In the genomic region with DNA sequence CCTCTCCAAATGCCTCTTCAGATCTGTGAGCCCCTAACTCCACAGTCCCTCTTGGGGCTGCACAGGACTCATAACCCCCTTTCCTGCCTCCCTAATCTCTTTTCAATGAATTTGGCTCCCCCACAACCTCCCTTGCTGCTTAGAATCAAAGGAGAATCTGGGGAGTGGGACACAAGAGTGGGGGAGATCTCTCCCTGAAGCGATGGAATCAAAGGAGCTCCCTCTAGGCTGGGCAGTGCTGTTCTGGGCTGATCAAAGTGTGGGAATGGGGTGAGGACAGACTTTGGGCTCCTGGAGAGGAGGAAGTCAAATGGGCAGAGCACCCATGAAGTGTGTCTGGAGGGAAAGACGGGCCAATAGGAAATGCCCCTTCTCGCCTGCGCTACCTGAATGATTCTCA, we compare ENCODE assay signal across 9 mouse cellular contexts. TPM values are rescaled to one million over a fixed set of nuclear protein-coding genes. Genes with fewer than 3 reads are reported as not detected.
A peak's percentile ranks its signal among the peaks of the same experiment; 100 is the strongest.
DNase-seq lines count a peak whose midpoint lies in the region; ATAC-seq and TF ChIP-seq lines count a peak whose summit lies in the region.
"Had no signal": no experiment of that assay in that cellular context is flagged by ENCODE, and none has a peak within 500 bp of the region (broad histone marks: within the 10 kb centered on the region; RNA-seq: fewer than 3 reads in every experiment).

No protein-coding gene starts in this region.

- peak overlapping the region; percentile 93 for H3K4me2 ChIP-seq in forebrain, embryonic 13.5 days
- H3K4me2 ChIP-seq in limb, embryonic 15.5 days, result peak overlapping the region; percentile 83

- no peak for ATAC-seq in forebrain, embryonic 13.5 days
- ATAC-seq in limb, embryonic 15.5 days (ENCODE audit: insufficient number of reproducible peaks, low FRiP score, low TSS enrichment, low read depth), result no peak

- no peak for DNase-seq in left cerebral cortex, adult 2 months (ENCODE audit: extremely low spot score in 1 of 2, low spot score in 2 of 2)
- DNase-seq in left cerebral cortex, postnatal 36 days (ENCODE audit: low spot score in 2 of 2), result no peak
- DNase-seq in spleen, postnatal 14 days (ENCODE audit: low spot score in 2 of 2), result no peak
- no peak for DNase-seq in layer of hippocampus, postnatal 36 days
- DNase-seq in T-cell, adult 2 months (ENCODE audit: low spot score), result no peak
- DNase-seq: gastrocnemius, postnatal 25 days had no signal

- WGBS in forebrain, embryonic 13.5 days, result 5% methylated on average over 4 of the region's 4 CpGs
- WGBS in limb, embryonic 15.5 days, result 10% methylated on average over 4 of the region's 4 CpGs
- 12% methylated on average over 4 of the region's 4 CpGs for WGBS in small intestine, adult 2 months

- TF ChIP-seq POLR2A in small intestine, adult 2 months (IDR thresholded peaks at IDR 0.05; ENCODE audit: low read depth, low read length), result 0 out of 2 replicates have a peak, but pooled peaks have one; percentile 25

- H3K4me1 ChIP-seq in forebrain, embryonic 13.5 days, result peaks cover 48% of the 10 kb centered on the region
- peaks cover 50% of the 10 kb centered on the region for H3K4me1 ChIP-seq in limb, embryonic 15.5 days
- H3K4me1 ChIP-seq in small intestine, adult 2 months (ENCODE audit: control insufficient read depth, insufficient read depth, insufficient read length, low read length), result peaks cover 13% of the 10 kb centered on the region

- H3K4me3 ChIP-seq in left cerebral cortex, adult 2 months, result peak overlapping the region; percentile 53; the same call in 1 of the 2 replicates
- H3K4me3 ChIP-seq in forebrain, embryonic 13.5 days, result peak overlapping the region; percentile 73
- peak overlapping the region; percentile 86 for H3K4me3 ChIP-seq in limb, embryonic 15.5 days
- peak overlapping the region; percentile 72 for H3K4me3 ChIP-seq in small intestine, adult 2 months (ENCODE audit: low read depth, low read length)

- H3K9me3 ChIP-seq in forebrain, embryonic 13.5 days (replicated peaks), result no peaks in the 10 kb centered on the region
- H3K9me3 ChIP-seq in limb, embryonic 15.5 days, result no peaks in the 10 kb centered on the region

- H3K36me3 ChIP-seq in forebrain, embryonic 13.5 days (ENCODE audit: poor library complexity, severe bottlenecking), result peaks cover 28% of the 10 kb centered on the region
- peaks cover 27% of the 10 kb centered on the region for H3K36me3 ChIP-seq in limb, embryonic 15.5 days
- H3K36me3 ChIP-seq in small intestine, adult 2 months (ENCODE audit: control insufficient read depth, insufficient read depth, low read length), result peaks cover 15% of the 10 kb centered on the region

- intact Hi-C loops in left cerebral cortex, adult 2 months (cut with DNase I), result no loop called here
- intact Hi-C loops in left cerebral cortex, postnatal 36 days (cut with DNase I), result no loop called here

- no peak for TF ChIP-seq CTCF in left cerebral cortex, adult 2 months (IDR thresholded peaks at IDR 0.05)
- no peak for TF ChIP-seq CTCF in small intestine, adult 2 months (IDR thresholded peaks at IDR 0.05; ENCODE audit: extremely low read depth, insufficient read length, insufficient replicate concordance, low read depth, low read length)

- peaks cover 8% of the 10 kb centered on the region for H3K27me3 ChIP-seq in forebrain, embryonic 13.5 days
- no peaks in the 10 kb centered on the region for H3K27me3 ChIP-seq in limb, embryonic 15.5 days
- H3K27me3 ChIP-seq in small intestine, adult 2 months (ENCODE audit: control insufficient read depth, insufficient read depth, low read length), result no peaks in the 10 kb centered on the region

- H3K27ac ChIP-seq in left cerebral cortex, adult 2 months, result no peak overlapping the region
- peak overlapping the region; percentile 55 for H3K27ac ChIP-seq in forebrain, embryonic 13.5 days
- H3K27ac ChIP-seq in limb, embryonic 15.5 days, result peak overlapping the region; percentile 99
- H3K27ac ChIP-seq in small intestine, adult 2 months (ENCODE audit: insufficient read depth, low read depth, low read length), result peak overlapping the region; percentile 15; the same call in 1 of the 2 replicates

- peak overlapping the region; percentile 89 for H3K9ac ChIP-seq in forebrain, embryonic 13.5 days
- H3K9ac ChIP-seq in limb, embryonic 15.5 days, result peak overlapping the region; percentile 87

RNA-seq across cellular contexts. Expression of gene Ephb4, which starts 1.5 kb away (rescaled TPM):
- 1 to 10 TPM; 4.9 to 6.8 TPM for total RNA-seq in left cerebral cortex, adult 2 months (2021)
- 1 to 10 TPM; 5.3 to 6.1 TPM for total RNA-seq in left cerebral cortex, postnatal 36 days (2021)
- polyA plus RNA-seq in forebrain, embryonic 13.5 days (2015; fragmentation: Nextera tagmentation; extraction: Ambion mirVana), result 8.6 and 10.1 TPM in 2 replicates
- 61.1 and 68.6 TPM in 2 replicates for polyA plus RNA-seq in limb, embryonic 15.5 days (2015; fragmentation: Nextera tagmentation; extraction: Ambion mirVana)
- 14.8 and 27.5 TPM in 2 replicates for polyA plus RNA-seq in small intestine, adult 2 months (2012; rRNA removed)
- 1 to 10 TPM; 4.2 to 4.6 TPM for total RNA-seq in layer of hippocampus, postnatal 36 days (2021)

RNA-seq across cellular contexts. Expression of gene Slc12a9, which starts 18.0 kb away (rescaled TPM):
- total RNA-seq in left cerebral cortex, adult 2 months (2021), result 10 to 100 TPM; 22.8 to 25.1 TPM
- 10 to 100 TPM; 21.1 to 25.2 TPM for total RNA-seq in left cerebral cortex, postnatal 36 days (2021)
- polyA plus RNA-seq in forebrain, embryonic 13.5 days (2015; fragmentation: Nextera tagmentation; extraction: Ambion mirVana), result 14.4 and 16.9 TPM in 2 replicates
- 13.9 and 14.4 TPM in 2 replicates for polyA plus RNA-seq in limb, embryonic 15.5 days (2015; fragmentation: Nextera tagmentation; extraction: Ambion mirVana)
- 9.2 and 14.8 TPM in 2 replicates for polyA plus RNA-seq in small intestine, adult 2 months (2012; rRNA removed)
- 10 to 100 TPM; 27.4 to 28.3 TPM for total RNA-seq in layer of hippocampus, postnatal 36 days (2021)

RNA-seq across cellular contexts. Expression of gene Trip6, which starts 37.2 kb away (rescaled TPM):
- 1 to 10 TPM; 4.5 to 6.5 TPM for total RNA-seq in left cerebral cortex, adult 2 months (2021)
- 1 to 10 TPM; 3.5 to 5.1 TPM for total RNA-seq in left cerebral cortex, postnatal 36 days (2021)
- 30.8 and 35.3 TPM in 2 replicates for polyA plus RNA-seq in forebrain, embryonic 13.5 days (2015; fragmentation: Nextera tagmentation; extraction: Ambion mirVana)
- polyA plus RNA-seq in limb, embryonic 15.5 days (2015; fragmentation: Nextera tagmentation; extraction: Ambion mirVana), result 109 and 110 TPM in 2 replicates
- polyA plus RNA-seq in small intestine, adult 2 months (2012; rRNA removed), result 7.6 and 8.2 TPM in 2 replicates
- 1 to 10 TPM; 5.8 to 6.9 TPM for total RNA-seq in layer of hippocampus, postnatal 36 days (2021)

RNA-seq across cellular contexts. Expression of gene Srrt, which starts 43.9 kb away (rescaled TPM):
- 100 to 1,000 TPM; 202 to 221 TPM for total RNA-seq in left cerebral cortex, adult 2 months (2021)
- 100 to 1,000 TPM; 132 to 230 TPM for total RNA-seq in left cerebral cortex, postnatal 36 days (2021)
- polyA plus RNA-seq in forebrain, embryonic 13.5 days (2015; fragmentation: Nextera tagmentation; extraction: Ambion mirVana), result 145 and 150 TPM in 2 replicates
- 113 and 117 TPM in 2 replicates for polyA plus RNA-seq in limb, embryonic 15.5 days (2015; fragmentation: Nextera tagmentation; extraction: Ambion mirVana)
- polyA plus RNA-seq in small intestine, adult 2 months (2012; rRNA removed), result 60.3 and 109 TPM in 2 replicates
- total RNA-seq in layer of hippocampus, postnatal 36 days (2021), result 100 to 1,000 TPM; 209 to 228 TPM

RNA-seq across cellular contexts. Expression of gene Ufsp1, which starts 57.0 kb away (rescaled TPM):
- 10 to 100 TPM; 11.6 to 14.4 TPM for total RNA-seq in left cerebral cortex, adult 2 months (2021)
- 10 to 100 TPM; 11.4 to 15.0 TPM for total RNA-seq in left cerebral cortex, postnatal 36 days (2021)
- 7.1 and 7.2 TPM in 2 replicates for polyA plus RNA-seq in forebrain, embryonic 13.5 days (2015; fragmentation: Nextera tagmentation; extraction: Ambion mirVana)
- 6.7 and 11.3 TPM in 2 replicates for polyA plus RNA-seq in limb, embryonic 15.5 days (2015; fragmentation: Nextera tagmentation; extraction: Ambion mirVana)
- 7.0 and 10.9 TPM in 2 replicates for polyA plus RNA-seq in small intestine, adult 2 months (2012; rRNA removed)
- 10 to 100 TPM in 1 of 2 experiments, 1 to 10 TPM in 1; 8.6 to 12.2 TPM for total RNA-seq in layer of hippocampus, postnatal 36 days (2021)
